Mouse (Mus musculus) ovary, postnatal 10 days (tissue): ENCODE data around the gene Muc3a.

Source experiments
- DNase-seq: peaks from one replicate; pipeline ENCODE4 v3.0.0; 2022; ENCODE audit warnings: low spot score

Muc3a gene

GRCm38 (mm10) chr5:137212289-137212688, at the start of gene Muc3a:
TSS of gene Muc3a (minus strand) at chr5:137212389.
- DNase-seq, result no peak

- no peak for DNase-seq
These were observed 917 bp downstream of the Muc3a start for GRCm38 (mm10) chr5:137211114-137211829.

GRCm38 (mm10) chr5:137210689-137211088, 1.5 kb downstream of the Muc3a start:
- DNase-seq, result no peak

- DNase-seq, result no peak
These were observed 6.9 kb downstream of the Muc3a start for GRCm38 (mm10) chr5:137205301-137205700.

- no peak for DNase-seq
These were observed 17.6 kb downstream of the Muc3a start for GRCm38 (mm10) chr5:137194488-137195120.

- no peak for DNase-seq
These were observed 18.8 kb downstream of the Muc3a start for GRCm38 (mm10) chr5:137193279-137193952.

GRCm38 (mm10) chr5:137189326-137189725, 22.9 kb downstream of the Muc3a start:
- DNase-seq, result no peak

GRCm38 (mm10) chr5:137185362-137185761, 26.8 kb downstream of the Muc3a start:
- no peak for DNase-seq

GRCm38 (mm10) chr5:137179646-137180374, 32.4 kb downstream of the Muc3a start:
- DNase-seq, result no peak

- DNase-seq, result no peak
These were observed 38.2 kb downstream of the Muc3a start for GRCm38 (mm10) chr5:137173967-137174366.

- DNase-seq, result no peak
These were observed 39.6 kb downstream of the Muc3a start for GRCm38 (mm10) chr5:137172591-137172990.

GRCm38 (mm10) chr5:137171478-137171877, 40.7 kb downstream of the Muc3a start:
- no peak for DNase-seq

GRCm38 (mm10) chr5:137170836-137171380, 41.3 kb downstream of the Muc3a start:
- no peak for DNase-seq

- no peak for DNase-seq
These were observed 44.6 kb downstream of the Muc3a start for GRCm38 (mm10) chr5:137167539-137167938.

- no peak for DNase-seq
These were observed 46.2 kb downstream of the Muc3a start for GRCm38 (mm10) chr5:137166012-137166411.

GRCm38 (mm10) chr5:137161853-137162252, 50.3 kb downstream of the Muc3a start:
- DNase-seq, result no peak

GRCm38 (mm10) chr5:137159461-137159860, 52.7 kb downstream of the Muc3a start:
- no peak for DNase-seq
